Mouse (Mus musculus) bone marrow macrophage, adult 2 months (primary cell): ENCODE results near the gene Hcrtr1.

Source experiments
- CTCF ChIP-seq: IDR thresholded peaks from 2 replicates; pipeline ENCODE4 v1.5.1; 2012; ENCODE audit warnings: low read depth, mild to moderate bottlenecking, low read length, moderate library complexity
- POLR2A ChIP-seq: IDR thresholded peaks from 2 replicates; pipeline ENCODE4 v1.6.1; 2012; ENCODE audit warnings: mild to moderate bottlenecking, low read depth, low read length, borderline replicate concordance

DNA sequence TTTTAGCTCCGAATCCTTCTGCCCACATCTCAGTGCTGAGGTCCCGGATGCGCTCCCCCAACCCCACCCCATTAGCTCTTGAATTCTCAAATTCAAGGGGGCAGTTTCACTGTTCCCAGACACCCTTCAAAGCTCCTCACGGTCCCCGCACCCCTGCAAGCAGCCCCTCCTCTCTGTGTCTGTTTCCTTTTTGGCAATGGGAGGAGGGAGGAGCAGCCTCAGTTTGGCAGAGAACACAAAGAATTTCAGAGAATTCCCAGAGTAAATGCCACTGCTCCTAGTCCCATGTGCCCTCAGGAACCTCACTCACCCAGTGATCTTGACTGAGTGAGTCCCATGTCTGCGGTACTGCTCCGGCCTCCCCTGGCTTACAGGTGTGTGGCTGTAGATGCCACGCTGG, 27.4 kb upstream of the Hcrtr1 start:
- no peak for TF ChIP-seq POLR2A
- no peak for TF ChIP-seq CTCF
